In genomic region chr17:63287413-63287812, GRCm38 (mm10) we compare ENCODE assay signal across 8 mouse cellular contexts.
DNase-seq lines count a peak whose midpoint lies in the region; ATAC-seq lines count a peak whose summit lies in the region.

No protein-coding gene starts in this region.

- no peak overlapping the region for H3K4me3 ChIP-seq in midbrain, embryonic 14.5 days (replicated peaks; ENCODE audit: low read depth, low read length)
- no peak overlapping the region for H3K4me3 ChIP-seq in midbrain, embryonic 11.5 days (ENCODE audit: low read depth, low read length)
- H3K4me3 ChIP-seq in heart, embryonic 10.5 days, result no peak overlapping the region

- peaks cover 9% of the 10 kb centered on the region for H3K4me1 ChIP-seq in midbrain, embryonic 14.5 days (ENCODE audit: control insufficient read depth, insufficient read depth, low read length)
- H3K4me1 ChIP-seq in midbrain, embryonic 11.5 days (ENCODE audit: control insufficient read depth, insufficient read depth, low read length), result peaks cover 3% of the 10 kb centered on the region; the same call in 1 of the 2 replicates
- no peaks in the 10 kb centered on the region for H3K4me1 ChIP-seq in heart, embryonic 10.5 days

- ATAC-seq in midbrain, embryonic 14.5 days (ENCODE audit: low FRiP score, low TSS enrichment), result no peak
- no peak for ATAC-seq in midbrain, embryonic 11.5 days (ENCODE audit: low FRiP score)
- no peak for ATAC-seq in erythroblast, adult 5-6 weeks (replicated peaks; ENCODE audit: low FRiP score, poor library complexity, severe bottlenecking)
- no peak for ATAC-seq in frontal cortex, adult (ENCODE audit: low TSS enrichment)

- no peak overlapping the region for H3K4me2 ChIP-seq in midbrain, embryonic 14.5 days (ENCODE audit: low read length)
- H3K4me2 ChIP-seq in midbrain, embryonic 11.5 days, result no peak overlapping the region

- H3K27ac ChIP-seq in midbrain, embryonic 14.5 days (replicated peaks; ENCODE audit: low read depth, low read length), result no peak overlapping the region
- H3K27ac ChIP-seq in midbrain, embryonic 11.5 days (ENCODE audit: low read depth, low read length), result no peak overlapping the region
- no peak overlapping the region for H3K27ac ChIP-seq in heart, embryonic 10.5 days

- H3K9ac ChIP-seq in midbrain, embryonic 14.5 days (replicated peaks; ENCODE audit: low read length), result no peak overlapping the region
- H3K9ac ChIP-seq in midbrain, embryonic 11.5 days (ENCODE audit: low read length), result no peak overlapping the region

- WGBS in midbrain, embryonic 14.5 days, result 58% methylated on average over 2 of the region's 2 CpGs
- WGBS in midbrain, embryonic 11.5 days, result 82% methylated on average over 2 of the region's 2 CpGs
- 75% methylated on average over 2 of the region's 2 CpGs for WGBS in heart, embryonic 10.5 days

- H3K36me3 ChIP-seq in midbrain, embryonic 14.5 days (ENCODE audit: control insufficient read depth, insufficient read depth, low read length), result no peaks in the 10 kb centered on the region
- H3K36me3 ChIP-seq in midbrain, embryonic 11.5 days (ENCODE audit: control insufficient read depth, insufficient read depth, low read length), result no peaks in the 10 kb centered on the region
- no peaks in the 10 kb centered on the region for H3K36me3 ChIP-seq in heart, embryonic 10.5 days

- DNase-seq in midbrain, embryonic 14.5 days, result peak; percentile 58
- no peak for DNase-seq in midbrain, embryonic 11.5 days (ENCODE audit: low spot score, missing footprints)
- DNase-seq in cerebellum, adult 18-20 months, result peak; percentile 55 to 63
- DNase-seq in heart, embryonic 10.5 days (ENCODE audit: low spot score), result peak; percentile 73
- DNase-seq in lung, postnatal 10 days, result peak; percentile 45
- DNase-seq in embryo, embryonic 9.5 days (ENCODE audit: extremely low spot score), result no peak

- H3K27me3 ChIP-seq in midbrain, embryonic 14.5 days (ENCODE audit: control insufficient read depth, insufficient read depth, low read length), result no peaks in the 10 kb centered on the region
- H3K27me3 ChIP-seq in midbrain, embryonic 11.5 days (ENCODE audit: control insufficient read depth, insufficient read depth, low read length), result no peaks in the 10 kb centered on the region
- no peaks in the 10 kb centered on the region for H3K27me3 ChIP-seq in heart, embryonic 10.5 days (ENCODE audit: insufficient read depth, poor library complexity, severe bottlenecking)

- no peaks in the 10 kb centered on the region for H3K9me3 ChIP-seq in midbrain, embryonic 14.5 days (ENCODE audit: control insufficient read depth, low read length)
- no peaks in the 10 kb centered on the region for H3K9me3 ChIP-seq in midbrain, embryonic 11.5 days (ENCODE audit: control insufficient read depth, low read length)
- H3K9me3 ChIP-seq in heart, embryonic 10.5 days, result no peaks in the 10 kb centered on the region

Comparison
In these comparisons a context has a peak if more than half of its experiments do, and no peak if none do; other contexts are left out.
1. DNase-seq: peak in midbrain, embryonic 14.5 days (single experiment), cerebellum, adult 18-20 months (2 of 2), heart, embryonic 10.5 days (single experiment) and lung, postnatal 10 days (single experiment); none in midbrain, embryonic 11.5 days (single experiment) and embryo, embryonic 9.5 days (single experiment).